Mouse (Mus musculus) forebrain, embryonic 14.5 days (tissue): ENCODE data around the gene Pdzd7. TPM values are rescaled to one million over a fixed set of nuclear protein-coding genes. Genes with fewer than 3 reads are reported as not detected.

ENCODE experiments used
- ATAC-seq: fragments of 200-750 bp; cut with Nextera tagmentation; 2 replicates; pipeline ENCODE4 v1.8.0; 2017; ENCODE audit warnings: mild to moderate bottlenecking, moderate library complexity
- DNase-seq: peaks from one replicate; pipeline ENCODE4 v3.0.0-alpha.2; 2015; ENCODE audit warnings: low spot score
- H3K27ac ChIP-seq: fragments of 300-500 bp; sonication (generic); 2 replicates; pipeline ENCODE4 v1.5.1; 2014; ENCODE audit warnings: low read depth, mild to moderate bottlenecking, control low read depth, low read length, moderate library complexity
- H3K27me3 ChIP-seq: fragments of 300-500 bp; sonication (generic); replicated peaks from 2 replicates; pipeline ENCODE4 v1.6.1; 2014; ENCODE audit warnings: low read length, control low read depth, mixed read lengths; ENCODE audit not compliant: control insufficient read depth, insufficient read depth
- H3K36me3 ChIP-seq: fragments of 300-500 bp; sonication (generic); 2 replicates; pipeline ENCODE4 v1.6.1; 2014; ENCODE audit warnings: low read length, control low read depth; ENCODE audit not compliant: control insufficient read depth, insufficient read depth
- H3K4me1 ChIP-seq: fragments of 300-500 bp; sonication (generic); 2 replicates; pipeline ENCODE4 v1.6.1; 2014; ENCODE audit warnings: antibody characterized with exemption, low read length, control low read depth; ENCODE audit not compliant: control insufficient read depth, insufficient read depth
- H3K4me2 ChIP-seq: fragments of 300-500 bp; sonication (generic); 2 replicates; pipeline ENCODE4 v1.6.1; 2014; ENCODE audit warnings: mild to moderate bottlenecking, control low read depth, low read length
- H3K4me3 ChIP-seq: fragments of 300-500 bp; sonication (generic); 2 replicates; pipeline ENCODE4 v1.5.1; 2014; ENCODE audit warnings: low read depth, low read length, control low read depth
- H3K9ac ChIP-seq: fragments of 300-500 bp; sonication (generic); 2 replicates; pipeline ENCODE4 v1.6.1; 2014; ENCODE audit warnings: mild to moderate bottlenecking, low read length, control low read depth, moderate library complexity
- H3K9me3 ChIP-seq: fragments of 300-500 bp; sonication (generic); replicated peaks from 2 replicates; pipeline ENCODE4 v1.6.1; 2016; ENCODE audit warnings: low read length, control low read depth, mixed read lengths; ENCODE audit not compliant: control insufficient read depth
- whole genome bisulfite sequencing: fragments of 180-500 bp; shearing (Covaris S2); extraction: QIAGEN DNeasy Blood & Tissue Kit; methylation state at CpG from one replicate; pipeline ENCODE4 v1.1.7; 2014; 5-methylcytosine and 5-hydroxymethylcytosine counted together
- polyA plus RNA-seq: library from polyadenylated mRNA; unstranded; fragments of >200 nt; fragmentation: Nextera tagmentation; extraction: Ambion mirVana; gene quantifications from 2 replicates; pipeline ENCODE4 v1.2.1, GENCODE M21; 2014

The Pdzd7 gene
- polyA plus RNA-seq, 1 experiment from 2014 or later = 1.1 TPM

- ATAC-seq (peak; percentile 33; the same call in 1 of the 2 replicates), DNase-seq (peak; percentile 64)
- Histone ChIP-seq H3K9me3 (no peaks in the 10 kb centered on the region), H3K9ac (no peak overlapping the region), H3K4me3 (no peak overlapping the region), H3K27me3 (no peaks in the 10 kb centered on the region), H3K4me1 (peaks cover 7% of the 10 kb centered on the region), H3K36me3 (peaks cover 13% of the 10 kb centered on the region), H3K27ac (no peak overlapping the region), H3K4me2 (no peak overlapping the region)
- WGBS = 57% methylated on average over 6 of the region's 6 CpGs
Observed at GRCm38 (mm10) chr19:44987851-44988250, 57.7 kb downstream of the Pdzd7 start.

GRCm38 (mm10) chr19:44987004-44987403 lies 58.5 kb downstream of the Pdzd7 start:
- Histone ChIP-seq H3K36me3 (peaks cover 11% of the 10 kb centered on the region; the same call in 1 of the 2 replicates), H3K27ac (no peak overlapping the region), H3K27me3 (no peaks in the 10 kb centered on the region), H3K4me2 (no peak overlapping the region), H3K9ac (no peak overlapping the region), H3K4me1 (peaks cover 7% of the 10 kb centered on the region), H3K4me3 (no peak overlapping the region), H3K9me3 (no peaks in the 10 kb centered on the region)
- 67% methylated on average over 6 of the region's 6 CpGs for WGBS
- ATAC-seq (no peak), DNase-seq (no peak)

GRCm38 (mm10) chr19:44985159-44985988 lies 60.1 kb downstream of the Pdzd7 start:
- no peaks in the 10 kb centered on the region for H3K27me3 ChIP-seq
- H3K4me2 ChIP-seq = no peak overlapping the region
- no peaks in the 10 kb centered on the region for H3K9me3 ChIP-seq
- H3K4me1 ChIP-seq = peaks cover 7% of the 10 kb centered on the region
- no peak overlapping the region for H3K4me3 ChIP-seq
- H3K9ac ChIP-seq = no peak overlapping the region
- no peak overlapping the region for H3K27ac ChIP-seq
- no peak for ATAC-seq
- 69% methylated on average over 5 of the region's 5 CpGs for WGBS
- no peak for DNase-seq
- peaks cover 25% of the 10 kb centered on the region for H3K36me3 ChIP-seq

GRCm38 (mm10) chr19:44984420-44984819 lies 61.1 kb downstream of the Pdzd7 start:
- ATAC-seq (no peak), DNase-seq (no peak)
- H3K4me1 ChIP-seq = no peaks in the 10 kb centered on the region; the same call in 1 of the 2 replicates
- H3K4me2 ChIP-seq = no peak overlapping the region
- H3K9me3 ChIP-seq = no peaks in the 10 kb centered on the region
- no peak overlapping the region for H3K27ac ChIP-seq
- peaks cover 32% of the 10 kb centered on the region for H3K36me3 ChIP-seq
- H3K9ac ChIP-seq = no peak overlapping the region
- no peak overlapping the region for H3K4me3 ChIP-seq
- no peaks in the 10 kb centered on the region for H3K27me3 ChIP-seq
- WGBS = 95% methylated on average over 4 of the region's 4 CpGs

GRCm38 (mm10) chr19:44983366-44983765 lies 62.2 kb downstream of the Pdzd7 start:
- no peak for ATAC-seq

GRCm38 (mm10) chr19:44982477-44983115 lies 62.9 kb downstream of the Pdzd7 start:
- no peak overlapping the region for H3K27ac ChIP-seq
- H3K27me3 ChIP-seq = no peaks in the 10 kb centered on the region
- ATAC-seq (no peak), DNase-seq (no peak)
- no peak overlapping the region for H3K4me3 ChIP-seq
- H3K4me2 ChIP-seq = no peak overlapping the region
- H3K9me3 ChIP-seq = no peaks in the 10 kb centered on the region
- 88% methylated on average over 7 of the region's 7 CpGs for WGBS
- H3K9ac ChIP-seq = no peak overlapping the region
- H3K4me1 ChIP-seq = no peaks in the 10 kb centered on the region
- H3K36me3 ChIP-seq = peaks cover 50% of the 10 kb centered on the region

More at GRCm38 (mm10) chr19:44983366-44983765, 62.2 kb downstream of the Pdzd7 start:
- Histone ChIP-seq H3K27me3 (no peaks in the 10 kb centered on the region), H3K36me3 (peaks cover 42% of the 10 kb centered on the region), H3K9ac (no peak overlapping the region), H3K4me1 (no peaks in the 10 kb centered on the region), H3K4me2 (no peak overlapping the region), H3K27ac (no peak overlapping the region), H3K4me3 (no peak overlapping the region), H3K9me3 (no peaks in the 10 kb centered on the region)
- 92% methylated on average over 6 of the region's 6 CpGs for WGBS
- no peak for DNase-seq

- WGBS = 83% methylated on average over 2 of the region's 2 CpGs
- H3K36me3 ChIP-seq = peaks cover 68% of the 10 kb centered on the region
Observed at GRCm38 (mm10) chr19:44980787-44981186, 64.7 kb downstream of the Pdzd7 start.

GRCm38 (mm10) chr19:44977148-44977547 lies 68.4 kb downstream of the Pdzd7 start:
- H3K9me3 ChIP-seq = no peaks in the 10 kb centered on the region
- no peak overlapping the region for H3K4me2 ChIP-seq
- no peak overlapping the region for H3K27ac ChIP-seq
- DNase-seq (no peak), ATAC-seq (no peak)
- H3K27me3 ChIP-seq = no peaks in the 10 kb centered on the region
- no peaks in the 10 kb centered on the region for H3K4me1 ChIP-seq
- 91% methylated on average over 6 of the region's 6 CpGs for WGBS
- H3K36me3 ChIP-seq = peaks cover 94% of the 10 kb centered on the region
- H3K9ac ChIP-seq = no peak overlapping the region
- H3K4me3 ChIP-seq = no peak overlapping the region

More at GRCm38 (mm10) chr19:44980787-44981186, 64.7 kb downstream of the Pdzd7 start:
- Histone ChIP-seq H3K4me1 (no peaks in the 10 kb centered on the region), H3K9me3 (no peaks in the 10 kb centered on the region), H3K9ac (no peak overlapping the region), H3K27me3 (no peaks in the 10 kb centered on the region), H3K4me3 (no peak overlapping the region), H3K4me2 (no peak overlapping the region), H3K27ac (no peak overlapping the region)
- no peak for DNase-seq
- no peak for ATAC-seq
